Comparison of ENCODE assay signal across 30 mouse cellular contexts in the genomic region with DNA sequence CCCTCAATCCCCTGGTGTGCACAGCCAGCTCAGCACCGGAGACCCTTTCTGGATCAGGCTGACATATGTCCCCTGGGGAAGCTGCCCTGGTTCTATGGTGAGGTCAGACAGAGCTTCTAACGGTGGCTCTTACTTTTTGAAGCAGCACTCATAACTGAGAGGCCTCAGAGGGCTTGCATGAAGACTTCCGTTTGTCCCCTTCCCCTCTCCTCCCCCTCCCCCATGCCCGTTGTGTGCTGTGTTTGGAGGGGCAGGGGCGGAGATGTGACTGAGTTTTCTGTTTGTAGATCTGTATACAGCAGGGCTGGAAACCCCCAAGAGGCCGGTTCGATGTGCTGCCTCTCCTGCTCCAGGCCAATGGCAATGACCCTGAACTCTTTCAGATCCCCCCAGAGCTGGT.
A peak's percentile ranks its signal among the peaks of the same experiment; 100 is the strongest.
DNase-seq lines count a peak whose midpoint lies in the region; ATAC-seq lines count a peak whose summit lies in the region.
"Had no signal": no experiment of that assay in that cellular context is flagged by ENCODE, and none has a peak within 500 bp of the region (broad histone marks: within the 10 kb centered on the region; RNA-seq: fewer than 3 reads in every experiment).

No protein-coding gene starts in this region.

- WGBS in hindbrain, embryonic 11.5 days: 24% methylated on average over 7 of the region's 7 CpGs
- WGBS in hindbrain, embryonic 14.5 days: 20% methylated on average over 7 of the region's 7 CpGs
- 34% methylated on average over 7 of the region's 7 CpGs for WGBS in neural tube, embryonic 15.5 days
- 33% methylated on average over 7 of the region's 7 CpGs for WGBS in embryonic facial prominence, embryonic 13.5 days
- WGBS in liver, embryonic 12.5 days (ENCODE audit: insufficient replicate concordance): 51% methylated on average over 7 of the region's 7 CpGs
- 44% methylated on average over 7 of the region's 7 CpGs for WGBS in liver, embryonic 11.5 days

- H3K4me1 ChIP-seq in hindbrain, embryonic 11.5 days (replicated peaks; ENCODE audit: control insufficient read depth, insufficient read depth, low read length): no peaks in the 10 kb centered on the region
- peaks cover 6% of the 10 kb centered on the region; the same call in 1 of the 2 replicates for H3K4me1 ChIP-seq in hindbrain, embryonic 14.5 days (replicated peaks; ENCODE audit: control insufficient read depth, insufficient read depth, low read length)
- H3K4me1 ChIP-seq in neural tube, embryonic 15.5 days: peaks cover 6% of the 10 kb centered on the region; the same call in 1 of the 2 replicates
- H3K4me1 ChIP-seq in embryonic facial prominence, embryonic 13.5 days: peaks cover 14% of the 10 kb centered on the region
- H3K4me1 ChIP-seq in liver, embryonic 12.5 days: 0 out of 2 replicates have a peak, but pooled peaks cover 2% of the 10 kb centered on the region
- H3K4me1 ChIP-seq in liver, embryonic 11.5 days (replicated peaks; ENCODE audit: control insufficient read depth, insufficient read depth, low read length): no peaks in the 10 kb centered on the region
- H3K4me1 ChIP-seq: heart, embryonic 12.5 days; liver, embryonic 15.5 days had no signal

- H3K9ac ChIP-seq in hindbrain, embryonic 11.5 days (ENCODE audit: low read depth, low read length): no peak overlapping the region
- no peak overlapping the region for H3K9ac ChIP-seq in hindbrain, embryonic 14.5 days
- no peak overlapping the region for H3K9ac ChIP-seq in neural tube, embryonic 15.5 days (replicated peaks)
- 0 out of 2 replicates have a peak overlapping the region, but pooled peaks have one; percentile 11 for H3K9ac ChIP-seq in embryonic facial prominence, embryonic 13.5 days
- no peak overlapping the region for H3K9ac ChIP-seq in liver, embryonic 12.5 days
- H3K9ac ChIP-seq in liver, embryonic 11.5 days (ENCODE audit: low read depth, low read length): no peak overlapping the region
- H3K9ac ChIP-seq: heart, embryonic 12.5 days; limb, embryonic 15.5 days; liver, embryonic 15.5 days; lung, embryonic 14.5 days; midbrain, embryonic 15.5 days had no signal

- no peaks in the 10 kb centered on the region for H3K27me3 ChIP-seq in hindbrain, embryonic 11.5 days (ENCODE audit: control insufficient read depth, insufficient read depth, low read length)
- H3K27me3 ChIP-seq in hindbrain, embryonic 14.5 days (ENCODE audit: control insufficient read depth, insufficient read depth, low read length): no peaks in the 10 kb centered on the region; the same call in 1 of the 2 replicates
- no peaks in the 10 kb centered on the region for H3K27me3 ChIP-seq in neural tube, embryonic 15.5 days (replicated peaks)
- H3K27me3 ChIP-seq in embryonic facial prominence, embryonic 13.5 days: no peaks in the 10 kb centered on the region
- peaks cover 14% of the 10 kb centered on the region for H3K27me3 ChIP-seq in liver, embryonic 12.5 days (replicated peaks)
- H3K27me3 ChIP-seq in liver, embryonic 11.5 days (replicated peaks; ENCODE audit: control insufficient read depth, insufficient read depth, low read length): no peaks in the 10 kb centered on the region; the same call in none of the 2 replicates
- H3K27me3 ChIP-seq: heart, embryonic 12.5 days; limb, embryonic 15.5 days; liver, embryonic 15.5 days; midbrain, embryonic 15.5 days had no signal

- DNase-seq in hindbrain, embryonic 11.5 days (ENCODE audit: low spot score): peak; percentile 32
- no peak for DNase-seq in hindbrain, embryonic 14.5 days (ENCODE audit: low spot score)
- DNase-seq in neural tube, embryonic 10.5 days (ENCODE audit: extremely low spot score, low spot score): peak; percentile 17
- no peak for DNase-seq in liver, embryonic 11.5 days (ENCODE audit: low spot score)
- DNase-seq: adrenal gland, adult 2 months; adrenal gland, postnatal 36 days; B cell, adult 2 months; cerebellum, adult 2 months; cerebellum, postnatal 14 days; gastrocnemius, adult 2 months; heart, adult 2 months; kidney, adult 11 months; kidney, postnatal 14 days; layer of hippocampus, adult 9-11 months; lung, embryonic 14.5 days; right cerebral cortex, adult 18-20 months; spleen, adult 18-20 months; thymus, postnatal 14 days had no signal

- H3K4me2 ChIP-seq in hindbrain, embryonic 11.5 days (replicated peaks; ENCODE audit: low read depth, low read length): no peak overlapping the region
- H3K4me2 ChIP-seq in hindbrain, embryonic 14.5 days (replicated peaks): no peak overlapping the region
- no peak overlapping the region for H3K4me2 ChIP-seq in neural tube, embryonic 15.5 days
- H3K4me2 ChIP-seq in embryonic facial prominence, embryonic 13.5 days: no peak overlapping the region
- no peak overlapping the region for H3K4me2 ChIP-seq in liver, embryonic 12.5 days
- H3K4me2 ChIP-seq in liver, embryonic 11.5 days: no peak overlapping the region
- H3K4me2 ChIP-seq: heart, embryonic 12.5 days; limb, embryonic 15.5 days; liver, embryonic 15.5 days; lung, embryonic 14.5 days; midbrain, embryonic 15.5 days had no signal

- H3K9me3 ChIP-seq in hindbrain, embryonic 11.5 days (ENCODE audit: control insufficient read depth, low read length): no peaks in the 10 kb centered on the region
- no peaks in the 10 kb centered on the region for H3K9me3 ChIP-seq in hindbrain, embryonic 14.5 days (ENCODE audit: control insufficient read depth, low read length)
- no peaks in the 10 kb centered on the region for H3K9me3 ChIP-seq in neural tube, embryonic 15.5 days (replicated peaks)
- no peaks in the 10 kb centered on the region for H3K9me3 ChIP-seq in embryonic facial prominence, embryonic 13.5 days
- no peaks in the 10 kb centered on the region for H3K9me3 ChIP-seq in liver, embryonic 12.5 days (replicated peaks)
- H3K9me3 ChIP-seq in liver, embryonic 11.5 days (ENCODE audit: control insufficient read depth, low read length): no peaks in the 10 kb centered on the region
- H3K9me3 ChIP-seq: heart, embryonic 12.5 days; limb, embryonic 10.5 days; limb, embryonic 15.5 days; liver, embryonic 15.5 days; midbrain, embryonic 15.5 days had no signal

- no peak overlapping the region for H3K4me3 ChIP-seq in hindbrain, embryonic 11.5 days (ENCODE audit: low read depth, low read length)
- no peak overlapping the region for H3K4me3 ChIP-seq in hindbrain, embryonic 14.5 days (replicated peaks; ENCODE audit: low read length)
- no peak overlapping the region for H3K4me3 ChIP-seq in neural tube, embryonic 15.5 days (replicated peaks)
- no peak overlapping the region for H3K4me3 ChIP-seq in embryonic facial prominence, embryonic 13.5 days
- no peak overlapping the region for H3K4me3 ChIP-seq in liver, embryonic 12.5 days
- no peak overlapping the region for H3K4me3 ChIP-seq in liver, embryonic 11.5 days (ENCODE audit: low read depth, low read length)
- H3K4me3 ChIP-seq: gastrocnemius, adult 2 months; heart, adult 2 months; heart, embryonic 12.5 days; limb, embryonic 10.5 days; limb, embryonic 15.5 days; liver, embryonic 15.5 days; midbrain, embryonic 15.5 days; myocyte had no signal

- H3K27ac ChIP-seq in hindbrain, embryonic 11.5 days (ENCODE audit: low read depth, low read length): 0 out of 2 replicates have a peak overlapping the region, but pooled peaks have one; percentile 19
- no peak overlapping the region for H3K27ac ChIP-seq in hindbrain, embryonic 14.5 days
- no peak overlapping the region for H3K27ac ChIP-seq in neural tube, embryonic 15.5 days (replicated peaks)
- H3K27ac ChIP-seq in embryonic facial prominence, embryonic 13.5 days: no peak overlapping the region
- no peak overlapping the region for H3K27ac ChIP-seq in liver, embryonic 12.5 days
- H3K27ac ChIP-seq in liver, embryonic 11.5 days (ENCODE audit: low read depth, low read length): no peak overlapping the region
- H3K27ac ChIP-seq: gastrocnemius, adult 2 months; heart, adult 2 months; limb, embryonic 10.5 days; limb, embryonic 15.5 days; liver, embryonic 15.5 days; midbrain, embryonic 15.5 days had no signal

- H3K36me3 ChIP-seq in hindbrain, embryonic 11.5 days (ENCODE audit: control insufficient read depth, insufficient read depth, low read length): no peaks in the 10 kb centered on the region
- H3K36me3 ChIP-seq in hindbrain, embryonic 14.5 days (replicated peaks; ENCODE audit: control insufficient read depth, insufficient read depth): no peaks in the 10 kb centered on the region
- H3K36me3 ChIP-seq in neural tube, embryonic 15.5 days: no peaks in the 10 kb centered on the region
- H3K36me3 ChIP-seq in embryonic facial prominence, embryonic 13.5 days: no peaks in the 10 kb centered on the region
- H3K36me3 ChIP-seq in liver, embryonic 12.5 days: no peaks in the 10 kb centered on the region
- no peaks in the 10 kb centered on the region for H3K36me3 ChIP-seq in liver, embryonic 11.5 days (ENCODE audit: control insufficient read depth, insufficient read depth, low read length)
- H3K36me3 ChIP-seq: heart, embryonic 12.5 days; limb, embryonic 10.5 days; limb, embryonic 15.5 days; liver, embryonic 15.5 days; midbrain, embryonic 15.5 days had no signal

- ATAC-seq in hindbrain, embryonic 11.5 days (ENCODE audit: low FRiP score): no peak
- ATAC-seq in hindbrain, embryonic 14.5 days (ENCODE audit: low FRiP score): no peak
- ATAC-seq in neural tube, embryonic 15.5 days (ENCODE audit: low FRiP score): no peak
- no peak for ATAC-seq in embryonic facial prominence, embryonic 13.5 days (ENCODE audit: insufficient number of reproducible peaks, insufficient read depth, low FRiP score, low TSS enrichment, low read depth)
- no peak for ATAC-seq in liver, embryonic 12.5 days
- ATAC-seq in liver, embryonic 11.5 days (replicated peaks; ENCODE audit: low FRiP score): no peak
- ATAC-seq: activated CD4-positive, CD25-positive, alpha-beta regulatory T cell, adult 4 months; forebrain, embryonic 16.5 days; inflammation-experienced regulatory T-cells, adult 6 months; midbrain, embryonic 15.5 days had no signal

Comparison
In these comparisons a context has a peak if more than half of its experiments do, and no peak if none do; other contexts are left out.
1. DNase-seq: peak in hindbrain, embryonic 11.5 days (single experiment) and neural tube, embryonic 10.5 days (single experiment); none in hindbrain, embryonic 14.5 days (single experiment) and liver, embryonic 11.5 days (single experiment).